Mouse (Mus musculus): Measurements from ENCODE around the gene Gm21974.

GRCm38 (mm10) chr7:127935748-127936159, 40.5 kb upstream of the Gm21974 start:
- no peak for TF ChIP-seq CTCF (IDR thresholded peaks at IDR 0.05; ENCODE audit: extremely low read depth, insufficient read length, insufficient replicate concordance, low read depth, low read length)
- TF ChIP-seq POLR2A (IDR thresholded peaks at IDR 0.05; ENCODE audit: low read depth, low read length) = no peak

Data from small intestine, adult 2 months (tissue).